Comparison of ENCODE assay signal across 25 mouse cellular contexts in genomic region chr4:131373172-131373571, GRCm38 (mm10).
"Had no signal": no experiment of that assay in that cellular context is flagged by ENCODE, and none has a peak within 500 bp of the region (broad histone marks: within the 10 kb centered on the region; RNA-seq: fewer than 3 reads in every experiment).

No protein-coding gene starts in this region.

- H3K27ac ChIP-seq: gastrocnemius, adult 2 months; heart, embryonic 13.5 days; hindbrain, embryonic 10.5 days; hindbrain, embryonic 12.5 days; hindbrain, embryonic 14.5 days; intestine, embryonic 15.5 days; layer of hippocampus, adult 2 months; left cerebral cortex, adult 2 months; limb, embryonic 10.5 days; limb, embryonic 12.5 days; liver, embryonic 13.5 days; liver, embryonic 15.5 days had no signal

- H3K36me3 ChIP-seq: heart, embryonic 13.5 days; hindbrain, embryonic 10.5 days; hindbrain, embryonic 12.5 days; intestine, embryonic 15.5 days; limb, embryonic 10.5 days; limb, embryonic 12.5 days; liver, embryonic 13.5 days; liver, embryonic 15.5 days had no signal

- H3K9ac ChIP-seq: hindbrain, embryonic 12.5 days; hindbrain, embryonic 14.5 days; intestine, embryonic 15.5 days; limb, embryonic 12.5 days; liver, embryonic 13.5 days; liver, embryonic 15.5 days; liver, postnatal 0 days had no signal

- H3K4me3 ChIP-seq: gastrocnemius, adult 2 months; hindbrain, embryonic 10.5 days; hindbrain, embryonic 12.5 days; intestine, embryonic 15.5 days; layer of hippocampus, adult 2 months; left cerebral cortex, adult 2 months; limb, embryonic 10.5 days; limb, embryonic 12.5 days; liver, embryonic 13.5 days; liver, embryonic 15.5 days had no signal

- H3K4me2 ChIP-seq: hindbrain, embryonic 12.5 days; hindbrain, embryonic 14.5 days; intestine, embryonic 15.5 days; limb, embryonic 12.5 days; liver, embryonic 11.5 days; liver, embryonic 13.5 days; liver, embryonic 15.5 days had no signal

- DNase-seq: gastrocnemius, adult 2 months; gastrocnemius, postnatal 10 days; gastrocnemius, postnatal 25 days; kidney, adult 18-20 months; kidney, adult 8-10 months; kidney, postnatal 10 days; kidney, postnatal 25 days; kidney, postnatal 4 days; liver; liver, embryonic 13.5 days; liver, postnatal 0 days had no signal

- ATAC-seq: hindbrain, embryonic 16.5 days; inflammation-experienced regulatory T-cells, adult 6 months; intestine, embryonic 15.5 days; intestine, postnatal 0 days; liver, postnatal 0 days had no signal

- H3K4me1 ChIP-seq: intestine, embryonic 15.5 days; liver, embryonic 13.5 days; liver, embryonic 15.5 days had no signal

- H3K27me3 ChIP-seq: hindbrain, embryonic 12.5 days; intestine, embryonic 15.5 days; liver, embryonic 13.5 days; liver, embryonic 15.5 days had no signal

- H3K9me3 ChIP-seq: heart, embryonic 13.5 days; hindbrain, embryonic 10.5 days; hindbrain, embryonic 12.5 days; intestine, embryonic 15.5 days; limb, embryonic 10.5 days; limb, embryonic 12.5 days; liver, embryonic 15.5 days had no signal
